Mouse (Mus musculus) frontal cortex, adult (tissue): ENCODE measurements around the gene 2310034G01Rik.

Source experiments
- ATAC-seq: cut with Nextera tagmentation; 2 replicates; pipeline ENCODE4 v1.9.2; 2017; ENCODE audit warnings: mild to moderate bottlenecking, moderate library complexity, mixed read lengths; ENCODE audit not compliant: low TSS enrichment

The 2310034G01Rik gene

GRCm38 (mm10) chr19:46350168-46350932 is at the start of gene 2310034G01Rik:
Gene 2310034G01Rik (minus strand): TSS chr19:46350302.
- no peak for ATAC-seq

- no peak for ATAC-seq
Measured at GRCm38 (mm10) chr19:46399886-46400285, 49.8 kb upstream of the 2310034G01Rik start.

GRCm38 (mm10) chr19:46399372-46399771 is 49.3 kb upstream of the 2310034G01Rik start:
- no peak for ATAC-seq

- no peak for ATAC-seq
Measured at GRCm38 (mm10) chr19:46398401-46398800, 48.3 kb upstream of the 2310034G01Rik start.

- ATAC-seq: no peak
Measured at GRCm38 (mm10) chr19:46397436-46398001, 47.4 kb upstream of the 2310034G01Rik start.

- ATAC-seq: peak; percentile 75
Measured at GRCm38 (mm10) chr19:46396686-46397435, 46.8 kb upstream of the 2310034G01Rik start, which contains the start of gene Sufu. Gene Sufu (plus strand): TSS chr19:46396896.

GRCm38 (mm10) chr19:46396109-46396508 is 46.0 kb upstream of the 2310034G01Rik start:
- ATAC-seq: no peak

- ATAC-seq: peak; percentile 89
Measured at GRCm38 (mm10) chr19:46395109-46396009, 45.3 kb upstream of the 2310034G01Rik start, which contains the start of gene Actr1a. Gene Actr1a (minus strand): TSS chr19:46395748.

- no peak for ATAC-seq
Measured at GRCm38 (mm10) chr19:46394712-46395108, 44.6 kb upstream of the 2310034G01Rik start.

GRCm38 (mm10) chr19:46392018-46392417 is 41.9 kb upstream of the 2310034G01Rik start:
- no peak for ATAC-seq

GRCm38 (mm10) chr19:46389872-46390271 is 39.8 kb upstream of the 2310034G01Rik start:
- ATAC-seq: no peak

- ATAC-seq: no peak
Measured at GRCm38 (mm10) chr19:46382275-46382674, 32.2 kb upstream of the 2310034G01Rik start.

- no peak for ATAC-seq
Measured at GRCm38 (mm10) chr19:46375891-46376290, 25.8 kb upstream of the 2310034G01Rik start.

GRCm38 (mm10) chr19:46375489-46375888 is 25.4 kb upstream of the 2310034G01Rik start:
- no peak for ATAC-seq

GRCm38 (mm10) chr19:46374477-46375088 is 24.5 kb upstream of the 2310034G01Rik start:
- peak; percentile 22; the same call in 1 of the 2 replicates for ATAC-seq

GRCm38 (mm10) chr19:46369204-46369603 is 19.1 kb upstream of the 2310034G01Rik start:
- peak; percentile 53 for ATAC-seq

GRCm38 (mm10) chr19:46367798-46368590 is 17.9 kb upstream of the 2310034G01Rik start:
- peak; percentile 86 for ATAC-seq

GRCm38 (mm10) chr19:46363294-46364009 is 13.3 kb upstream of the 2310034G01Rik start:
- no peak for ATAC-seq

GRCm38 (mm10) chr19:46362104-46362503 is 12.0 kb upstream of the 2310034G01Rik start:
- no peak for ATAC-seq
